ENCODE assay signal across 10 mouse cellular contexts in the genomic region with DNA sequence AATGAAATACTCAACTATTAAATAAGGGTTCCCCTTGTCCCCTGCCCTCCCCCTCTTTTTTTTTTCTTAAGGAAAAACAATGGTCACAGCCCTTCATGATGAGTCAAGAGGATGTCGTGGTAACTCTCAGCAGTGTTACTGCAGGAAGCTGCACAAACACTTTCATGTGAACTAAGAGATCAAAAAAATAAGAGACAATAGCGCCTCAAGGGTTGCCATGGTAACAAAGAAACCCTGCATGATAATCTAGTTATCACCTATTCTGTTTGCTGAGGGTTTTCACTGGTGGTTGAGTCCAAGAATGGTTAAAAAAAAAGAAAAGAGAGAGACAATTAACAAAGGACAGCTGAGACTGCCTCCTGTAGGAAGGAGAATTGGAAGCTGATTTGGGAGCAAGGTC. TPM values are rescaled to one million over a fixed set of nuclear protein-coding genes. Genes with fewer than 3 reads are reported as not detected.
A peak's percentile ranks its signal among the peaks of the same experiment; 100 is the strongest.
DNase-seq lines count a peak whose midpoint lies in the region; TF ChIP-seq lines count a peak whose summit lies in the region.
"Had no signal": no experiment of that assay in that cellular context is flagged by ENCODE, and none has a peak within 500 bp of the region (broad histone marks: within the 10 kb centered on the region; RNA-seq: fewer than 3 reads in every experiment).

No protein-coding gene starts in this region.

- H3K4me3 ChIP-seq in kidney, adult 2 months (ENCODE audit: insufficient read depth, low read depth, low read length) = no peak overlapping the region
- H3K4me3 ChIP-seq: neural tube, embryonic 12.5 days had no signal

- WGBS in kidney, adult 2 months = 54% methylated on average over 2 of the region's 2 CpGs

- H3K4me1 ChIP-seq in kidney, adult 2 months (ENCODE audit: control insufficient read depth, insufficient read depth, low read length) = peaks cover 34% of the 10 kb centered on the region

- H3K27me3 ChIP-seq in kidney, adult 2 months (replicated peaks; ENCODE audit: control insufficient read depth, insufficient read depth, low read length) = no peaks in the 10 kb centered on the region
- H3K27me3 ChIP-seq: neural tube, embryonic 12.5 days had no signal

- TF ChIP-seq POLR2A in kidney, adult 2 months (IDR thresholded peaks at IDR 0.05; ENCODE audit: low read depth, low read length) = no peak

- TF ChIP-seq CTCF in kidney, adult 2 months (conservative IDR thresholded peaks at IDR 0.05; ENCODE audit: insufficient read depth, insufficient read length, low read depth, low read length) = no peak

- peak; percentile 42 for DNase-seq in embryo, embryonic 10.5 days (ENCODE audit: low spot score)
- DNase-seq in embryo, embryonic 10 days (ENCODE audit: low spot score) = no peak
- DNase-seq in thymus, postnatal 14 days = peak; percentile 36
- DNase-seq in thymus, adult 18-20 months = no peak
- peak; percentile 95 for DNase-seq in induced T-regulatory cell, adult 2 months (ENCODE audit: low read depth)
- no peak for DNase-seq in kidney, adult 18-20 months
- DNase-seq in layer of hippocampus, adult 9-10 months (ENCODE audit: low spot score) = no peak
- DNase-seq in kidney, adult 2 months = no peak
- DNase-seq: gastrocnemius, postnatal 10 days had no signal

- no peaks in the 10 kb centered on the region for H3K36me3 ChIP-seq in kidney, adult 2 months (ENCODE audit: control insufficient read depth, insufficient read depth, low read length)
- H3K36me3 ChIP-seq: neural tube, embryonic 12.5 days had no signal

- no peak overlapping the region for H3K27ac ChIP-seq in kidney, adult 2 months (ENCODE audit: insufficient read depth, low read depth, low read length)
- H3K27ac ChIP-seq: neural tube, embryonic 12.5 days had no signal

RNA-seq across cellular contexts. Expression of a gene that starts 56.5 kb away (rescaled TPM):
- polyA plus RNA-seq in kidney, adult 2 months (2012; rRNA removed) = 51.7 and 53.2 TPM in 2 replicates

Comparison
In these comparisons a context has a peak if more than half of its experiments do, and no peak if none do; other contexts are left out.
1. DNase-seq: peak in embryo, embryonic 10.5 days (single experiment), thymus, postnatal 14 days (single experiment) and induced T-regulatory cell, adult 2 months (single experiment); none in embryo, embryonic 10 days (single experiment), thymus, adult 18-20 months (0 of 2), kidney, adult 18-20 months (single experiment), layer of hippocampus, adult 9-10 months (single experiment) and kidney, adult 2 months (single experiment).